Mouse (Mus musculus) midbrain, embryonic 11.5 days (tissue): Measurements from ENCODE around the gene Mc1r. TPM values are rescaled to one million over a fixed set of nuclear protein-coding genes. Genes with fewer than 3 reads are reported as not detected.
"Not testable (repeated sequence)": the region's sequence is repeated elsewhere in the genome, so short reads cannot be mapped to it uniquely, and the experiment has no call there.

Experiments used
- ATAC-seq: fragments of 200-750 bp; cut with Nextera tagmentation; 2 replicates; pipeline ENCODE4 v1.8.0; 2017; ENCODE audit warnings: moderate TSS enrichment, moderate library complexity; ENCODE audit not compliant: low FRiP score
- DNase-seq: peaks from one replicate; pipeline ENCODE4 v3.0.0; 2015; ENCODE audit warnings: low spot score; ENCODE audit errors: missing footprints
- H3K27ac ChIP-seq: fragments of 300-500 bp; sonication (generic); 2 replicates; pipeline ENCODE4 v1.5.1; 2014; ENCODE audit warnings: low read depth, low read length
- H3K27me3 ChIP-seq: fragments of 300-500 bp; sonication (generic); 2 replicates; pipeline ENCODE4 v1.6.1; 2014; ENCODE audit warnings: mild to moderate bottlenecking, low read length, moderate library complexity, mixed read lengths; ENCODE audit not compliant: control insufficient read depth, insufficient read depth
- H3K36me3 ChIP-seq: fragments of 300-500 bp; sonication (generic); 2 replicates; pipeline ENCODE4 v1.6.1; 2014; ENCODE audit warnings: mild to moderate bottlenecking, low read length, moderate library complexity, mixed read lengths; ENCODE audit not compliant: control insufficient read depth, insufficient read depth
- H3K4me1 ChIP-seq: fragments of 300-500 bp; sonication (generic); 2 replicates; pipeline ENCODE4 v1.6.1; 2014; ENCODE audit warnings: low read length; ENCODE audit not compliant: control insufficient read depth, insufficient read depth
- H3K4me2 ChIP-seq: fragments of 300-500 bp; sonication (generic); 2 replicates; pipeline ENCODE4 v1.6.1; 2014; ENCODE audit warnings: mild to moderate bottlenecking, moderate library complexity
- H3K4me3 ChIP-seq: fragments of 300-500 bp; sonication (generic); 2 replicates; pipeline ENCODE4 v1.5.1; 2014; ENCODE audit warnings: low read depth, low read length
- H3K9ac ChIP-seq: fragments of 300-500 bp; sonication (generic); 2 replicates; pipeline ENCODE4 v1.6.1; 2014; ENCODE audit warnings: low read length
- H3K9me3 ChIP-seq: fragments of 300-500 bp; sonication (generic); 2 replicates; pipeline ENCODE4 v1.6.1; 2016; ENCODE audit warnings: low read length; ENCODE audit not compliant: control insufficient read depth
- WGBS: fragments of 180-500 bp; shearing (Covaris S2); extraction: QIAGEN DNeasy Blood & Tissue Kit; methylation state at CpG from one replicate; pipeline ENCODE4 v1.1.7; 2014; 5-methylcytosine and 5-hydroxymethylcytosine counted together
- polyA plus RNA-seq: library from polyadenylated mRNA; unstranded; fragments of >200 nt; fragmentation: Nextera tagmentation; extraction: Ambion mirVana; gene quantifications from 2 replicates; pipeline ENCODE4 v1.2.1, GENCODE M21; 2014

Mc1r gene
- polyA plus RNA-seq, 1 experiment from 2014 or later, result 0.12 TPM

GRCm38 (mm10) chr8:123426511-123427509 lies 19.9 kb downstream of the Mc1r start:
- Histone ChIP-seq H3K27ac (no peak overlapping the region), H3K27me3 (no peaks in the 10 kb centered on the region), H3K4me3 (no peak overlapping the region), H3K9ac (no peak overlapping the region), H3K4me2 (no peak overlapping the region), H3K4me1 (no peaks in the 10 kb centered on the region), H3K36me3 (no peaks in the 10 kb centered on the region), H3K9me3 (peaks cover 32% of the 10 kb centered on the region)
- 96% methylated on average over 27 of the region's 27 CpGs for WGBS
- ATAC-seq, result no peak
- DNase-seq, result peak; percentile 70

GRCm38 (mm10) chr8:123427639-123428275 lies 20.9 kb downstream of the Mc1r start:
- 94% methylated on average over 24 of the region's 24 CpGs for WGBS
- H3K36me3 ChIP-seq, result no peaks in the 10 kb centered on the region
- peak; percentile 28 for DNase-seq
- no peak overlapping the region for H3K4me3 ChIP-seq
- no peak for ATAC-seq
- no peaks in the 10 kb centered on the region for H3K4me1 ChIP-seq
- H3K4me2 ChIP-seq, result no peak overlapping the region
- no peaks in the 10 kb centered on the region for H3K27me3 ChIP-seq
- H3K27ac ChIP-seq, result no peak overlapping the region
- H3K9me3 ChIP-seq, result peaks cover 36% of the 10 kb centered on the region
- H3K9ac ChIP-seq, result no peak overlapping the region

GRCm38 (mm10) chr8:123428343-123428893 lies 21.5 kb downstream of the Mc1r start:
- H3K27ac ChIP-seq, result no peak overlapping the region
- H3K27me3 ChIP-seq, result no peaks in the 10 kb centered on the region
- peaks cover 36% of the 10 kb centered on the region for H3K9me3 ChIP-seq
- no peak overlapping the region for H3K9ac ChIP-seq
- H3K4me2 ChIP-seq, result no peak overlapping the region
- 94% methylated on average over 29 of the region's 29 CpGs for WGBS
- H3K36me3 ChIP-seq, result no peaks in the 10 kb centered on the region
- DNase-seq (no peak), ATAC-seq (no peak)
- no peak overlapping the region for H3K4me3 ChIP-seq
- no peaks in the 10 kb centered on the region for H3K4me1 ChIP-seq

- H3K27ac ChIP-seq, result no peak overlapping the region
- peak; percentile 66 for DNase-seq
- no peak overlapping the region for H3K4me2 ChIP-seq
- no peaks in the 10 kb centered on the region for H3K4me1 ChIP-seq
- no peak overlapping the region for H3K4me3 ChIP-seq
- WGBS, result 93% methylated on average over 23 of the region's 23 CpGs
- H3K9ac ChIP-seq, result no peak overlapping the region
- no peaks in the 10 kb centered on the region for H3K36me3 ChIP-seq
- H3K27me3 ChIP-seq, result no peaks in the 10 kb centered on the region
- peaks cover 36% of the 10 kb centered on the region for H3K9me3 ChIP-seq
- ATAC-seq, result no peak
Measured at GRCm38 (mm10) chr8:123428939-123429721, 22.2 kb downstream of the Mc1r start.

GRCm38 (mm10) chr8:123429722-123430013 lies 22.8 kb downstream of the Mc1r start:
- 97% methylated on average over 15 of the region's 15 CpGs for WGBS
- H3K9me3 ChIP-seq, result peaks cover 36% of the 10 kb centered on the region

GRCm38 (mm10) chr8:123430936-123431335 lies 24.0 kb downstream of the Mc1r start:
- H3K4me2 ChIP-seq, H3K4me3 ChIP-seq, ATAC-seq, H3K36me3 ChIP-seq, H3K4me1 ChIP-seq, H3K27ac ChIP-seq, H3K27me3 ChIP-seq, H3K9ac ChIP-seq, DNase-seq: not testable (repeated sequence)
- 90% methylated on average over 8 of the region's 8 CpGs for WGBS
- H3K9me3 ChIP-seq, result peaks cover 36% of the 10 kb centered on the region

More at GRCm38 (mm10) chr8:123429722-123430013, 22.8 kb downstream of the Mc1r start:
- H3K9ac ChIP-seq, H3K36me3 ChIP-seq, H3K4me2 ChIP-seq, H3K27ac ChIP-seq, H3K27me3 ChIP-seq, DNase-seq, H3K4me3 ChIP-seq, H3K4me1 ChIP-seq, ATAC-seq: not testable (repeated sequence)

GRCm38 (mm10) chr8:123431616-123432365 lies 24.9 kb downstream of the Mc1r start:
- Histone ChIP-seq H3K9ac (no peak overlapping the region), H3K4me3 (no peak overlapping the region), H3K27me3 (no peaks in the 10 kb centered on the region), H3K4me2 (no peak overlapping the region), H3K36me3 (no peaks in the 10 kb centered on the region), H3K9me3 (peaks cover 36% of the 10 kb centered on the region), H3K27ac (no peak overlapping the region), H3K4me1 (no peaks in the 10 kb centered on the region)
- peak; percentile 31 for DNase-seq
- 96% methylated on average over 25 of the region's 25 CpGs for WGBS
- no peak for ATAC-seq

GRCm38 (mm10) chr8:123432381-123432780 lies 25.5 kb downstream of the Mc1r start:
- Histone ChIP-seq H3K4me2 (no peak overlapping the region), H3K4me3 (no peak overlapping the region), H3K27me3 (no peaks in the 10 kb centered on the region), H3K27ac (no peak overlapping the region), H3K36me3 (no peaks in the 10 kb centered on the region), H3K9ac (no peak overlapping the region), H3K4me1 (no peaks in the 10 kb centered on the region), H3K9me3 (peaks cover 30% of the 10 kb centered on the region)
- DNase-seq (peak; percentile 14), ATAC-seq (no peak)
- WGBS, result 97% methylated on average over 16 of the region's 16 CpGs
